Mouse (Mus musculus) mature B cell (primary cell): ENCODE data around the gene Tbx21.

Source experiments
- in situ Hi-C: fragments of 300-500 bp; cut with MboI; formaldehyde crosslinking; loops from 2 replicates; pipeline ENCODE4 v1.14.3; 2019

Gene Tbx21

DNA sequence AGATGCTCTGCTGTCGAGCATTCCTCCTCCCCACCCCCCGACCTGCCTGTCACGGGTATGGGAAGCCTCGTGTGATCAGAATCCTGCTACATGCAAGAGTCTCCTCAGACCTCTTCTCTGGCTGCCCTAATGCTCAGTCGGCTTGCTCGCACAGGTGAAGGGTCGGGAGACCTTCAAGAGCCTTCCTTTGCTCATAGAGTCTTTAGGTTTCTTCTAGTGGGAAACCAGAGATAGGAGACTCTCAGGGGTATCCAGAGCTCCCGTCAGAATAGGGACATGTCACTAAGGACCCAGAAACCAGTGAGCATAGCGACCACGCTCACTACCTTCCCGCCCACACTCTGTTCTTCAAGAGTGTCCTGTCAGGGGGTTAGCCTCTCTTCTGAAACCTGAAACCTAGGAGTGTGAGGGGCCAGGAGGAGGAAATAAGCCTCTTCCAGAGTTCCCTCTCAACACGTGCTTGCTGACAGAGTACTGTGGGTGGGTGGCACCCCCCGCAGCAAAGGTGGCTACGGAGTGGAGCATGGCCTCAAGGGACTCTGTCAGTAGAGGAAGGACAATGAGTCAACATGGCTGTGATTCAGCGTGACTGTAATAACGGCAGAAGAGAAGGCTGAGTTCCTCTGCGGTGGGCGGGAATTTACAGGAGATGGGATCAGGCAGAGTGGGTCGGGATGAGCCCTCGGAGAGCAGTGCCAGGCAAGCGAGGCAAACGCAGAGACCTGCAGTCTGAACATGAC is 31.6 kb downstream of the Tbx21 start:
- in situ Hi-C loops: no loop called here

DNA sequence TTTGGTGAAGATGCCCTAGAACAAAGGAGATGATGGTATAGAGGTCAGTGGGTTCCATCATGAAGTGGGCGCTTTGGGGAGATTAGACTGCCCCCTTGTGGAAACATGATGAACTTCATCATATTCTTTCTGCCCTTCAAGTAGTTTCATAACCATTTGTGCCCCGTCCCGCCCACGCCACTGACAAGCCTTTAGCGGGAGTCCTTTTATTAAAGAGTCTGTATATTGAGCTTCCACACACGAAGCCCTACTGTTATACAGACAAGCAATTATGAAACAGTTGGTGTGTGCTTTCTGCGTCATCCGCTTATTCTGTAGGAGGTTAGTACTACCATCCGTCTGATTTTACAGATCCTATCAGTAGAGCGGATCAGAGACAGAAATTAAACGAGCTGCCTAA is 32.2 kb downstream of the Tbx21 start:
- in situ Hi-C loops: no loop called here

DNA sequence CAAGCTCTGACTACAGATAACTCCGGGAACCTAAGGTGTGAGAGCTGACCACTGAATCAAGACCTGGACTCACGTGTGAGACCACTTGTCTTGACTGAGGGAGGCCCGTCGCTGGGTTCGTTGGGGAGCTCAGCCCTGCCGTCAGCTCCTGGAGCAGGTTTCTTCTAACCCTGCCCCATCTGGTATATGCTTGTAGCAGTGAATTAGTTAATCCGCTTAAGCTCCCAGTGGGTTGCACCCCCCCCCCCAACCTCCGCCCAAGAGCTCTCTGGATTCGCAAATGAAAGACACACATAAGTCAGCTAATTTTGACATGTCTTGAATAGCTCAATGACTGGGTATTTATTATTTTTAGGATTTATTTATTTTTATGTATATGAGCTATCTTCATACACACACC is 34.8 kb downstream of the Tbx21 start:
- in situ Hi-C loops: no loop called here

DNA sequence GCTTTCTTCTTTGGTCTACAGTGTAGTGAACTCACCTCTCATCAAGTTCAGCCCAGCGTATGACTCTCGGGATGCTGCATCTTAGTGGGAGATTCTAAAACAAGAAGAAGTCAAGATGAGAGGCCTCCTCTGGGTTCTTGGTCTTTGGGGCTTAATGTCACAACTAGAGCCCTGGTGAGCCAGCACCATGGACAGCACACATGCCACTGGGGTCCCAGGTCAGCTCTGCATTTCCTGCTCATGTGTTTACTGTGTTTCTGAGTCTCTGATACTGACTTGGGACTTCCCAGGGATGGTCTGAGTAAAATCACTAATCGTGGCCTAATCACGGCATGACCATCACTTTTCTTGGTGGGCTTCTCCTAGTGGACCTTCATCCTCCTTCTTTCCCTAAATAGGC is 36.4 kb downstream of the Tbx21 start:
- in situ Hi-C loops: no loop called here

DNA sequence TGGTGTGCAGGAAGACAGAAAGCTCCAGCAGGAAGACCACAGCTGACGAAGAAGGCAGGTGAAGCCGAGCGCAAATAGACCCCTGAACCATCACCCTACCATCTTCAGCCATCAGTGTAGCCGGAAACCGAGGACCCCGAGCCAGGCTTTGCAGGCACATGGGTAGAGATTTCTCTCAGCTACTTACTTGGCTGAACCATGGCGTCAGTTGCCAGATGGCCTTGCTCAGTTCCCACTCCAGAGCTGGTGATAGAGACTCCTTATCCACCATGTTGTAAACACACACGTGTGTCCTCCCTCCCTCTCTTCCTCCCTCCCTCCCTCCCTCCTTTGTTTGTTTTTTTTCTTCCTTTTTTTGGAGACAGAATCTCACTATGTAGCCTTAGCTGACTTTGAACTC is 40.9 kb downstream of the Tbx21 start:
- in situ Hi-C loops: no loop called here

DNA sequence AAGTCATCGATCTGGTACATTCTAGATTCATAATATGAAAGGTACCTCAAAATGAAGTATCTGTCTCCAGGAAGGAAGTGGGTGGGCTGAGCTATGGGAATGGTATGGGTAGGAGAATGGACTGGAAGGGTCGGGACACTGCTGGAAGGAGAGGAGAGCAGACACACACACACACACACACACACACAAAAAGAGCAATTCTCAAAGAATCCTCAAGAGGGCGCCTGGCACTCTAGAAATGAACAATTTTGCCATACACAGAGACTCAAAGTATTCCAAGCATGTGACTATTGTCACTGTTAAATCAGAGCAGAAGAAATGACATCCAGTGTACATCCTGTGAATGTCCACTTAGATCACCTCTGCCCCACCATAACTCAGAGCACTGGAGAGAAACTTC is 42.6 kb downstream of the Tbx21 start:
- in situ Hi-C loops: no loop called here

DNA sequence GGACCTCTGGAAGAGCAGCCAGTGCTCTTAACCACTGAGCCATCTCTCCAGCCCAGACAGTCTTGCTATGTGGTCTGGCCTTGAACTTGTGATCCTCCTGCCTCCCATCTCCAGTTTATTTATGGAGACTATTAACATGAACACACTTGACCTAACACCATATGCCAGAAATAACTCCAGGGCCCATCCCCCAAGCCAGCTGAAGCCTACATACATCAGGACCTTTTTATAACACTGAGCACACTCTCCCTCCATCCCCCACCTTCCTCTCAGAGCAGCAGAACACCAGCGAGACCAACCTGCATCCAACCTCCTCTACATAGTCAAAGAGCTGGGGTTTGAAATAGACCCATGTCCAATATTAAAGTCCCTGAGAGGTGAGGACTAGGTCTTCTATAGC is 44.0 kb downstream of the Tbx21 start:
- in situ Hi-C loops: no loop called here

DNA sequence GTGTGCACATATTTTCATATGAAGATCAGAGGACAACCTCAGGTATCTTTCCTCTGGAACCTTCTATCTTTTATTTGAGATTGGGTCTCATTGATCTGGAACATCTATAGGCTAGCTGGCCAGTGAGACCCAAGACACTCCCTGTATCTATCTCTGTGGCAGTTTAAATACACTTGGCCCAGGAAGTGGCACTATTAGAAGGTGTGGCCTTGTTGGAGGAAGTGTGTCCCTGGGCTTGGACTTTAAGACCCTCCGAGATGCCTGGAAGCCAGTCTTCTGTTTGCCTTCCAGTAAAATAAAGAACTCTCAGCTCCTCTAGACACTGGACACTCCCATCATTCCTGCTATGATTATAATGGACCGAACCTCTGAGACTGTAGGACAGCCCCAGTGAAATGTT is 45.4 kb downstream of the Tbx21 start:
- in situ Hi-C loops: no loop called here

DNA sequence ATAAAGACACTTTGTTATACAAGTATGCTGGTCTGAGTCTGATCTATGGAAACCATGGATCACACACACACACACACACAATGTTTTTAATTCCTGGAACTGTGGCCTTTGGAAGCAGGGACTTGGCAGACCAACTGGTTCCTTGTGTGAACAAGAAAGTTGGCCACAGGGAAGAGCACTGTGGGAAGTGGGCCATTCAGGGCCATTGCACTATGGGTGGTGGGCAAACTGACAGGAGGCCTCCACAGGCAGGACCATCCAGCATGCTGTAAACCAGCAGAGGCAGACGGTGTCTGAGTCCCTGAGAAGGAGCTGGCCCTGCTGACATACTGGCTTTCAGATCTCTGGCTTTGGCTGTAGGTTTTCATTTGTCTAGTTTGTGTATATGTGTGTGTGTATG is 45.8 kb downstream of the Tbx21 start:
- in situ Hi-C loops: no loop called here

DNA sequence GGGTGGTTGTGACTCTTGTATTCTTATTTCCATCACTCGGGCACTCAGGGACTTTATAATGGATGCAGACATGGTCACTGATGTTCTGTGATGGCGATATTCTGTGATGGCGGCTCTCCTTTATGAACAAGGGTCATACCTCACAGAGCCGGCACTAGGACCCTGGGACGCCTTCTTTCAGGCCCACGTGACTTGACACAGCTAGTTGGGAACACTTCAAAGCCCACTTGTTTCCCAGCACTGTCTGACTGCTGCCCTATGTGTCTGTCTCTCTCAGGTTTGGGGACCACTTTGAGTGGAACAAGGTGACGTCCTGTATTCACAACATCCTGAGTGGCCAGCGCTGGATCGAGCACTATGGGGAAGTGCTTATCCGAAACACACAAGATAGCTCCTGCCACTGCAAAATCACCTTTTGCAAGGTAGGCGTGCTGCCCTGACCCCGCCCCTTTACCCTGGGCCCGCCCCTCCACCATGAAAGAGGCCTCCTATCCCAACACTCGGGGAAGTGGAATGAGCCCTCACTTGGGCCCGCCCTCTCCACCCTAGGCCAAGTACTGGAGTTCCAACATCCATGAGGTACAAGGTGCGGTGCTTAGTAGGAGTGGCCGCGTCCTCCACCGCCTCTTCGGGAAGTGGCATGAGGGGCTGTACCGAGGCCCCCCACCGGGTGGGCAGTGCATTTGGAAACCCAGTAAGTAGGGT is 48.3 kb downstream of the Tbx21 start:
- in situ Hi-C loops: no loop called here

DNA sequence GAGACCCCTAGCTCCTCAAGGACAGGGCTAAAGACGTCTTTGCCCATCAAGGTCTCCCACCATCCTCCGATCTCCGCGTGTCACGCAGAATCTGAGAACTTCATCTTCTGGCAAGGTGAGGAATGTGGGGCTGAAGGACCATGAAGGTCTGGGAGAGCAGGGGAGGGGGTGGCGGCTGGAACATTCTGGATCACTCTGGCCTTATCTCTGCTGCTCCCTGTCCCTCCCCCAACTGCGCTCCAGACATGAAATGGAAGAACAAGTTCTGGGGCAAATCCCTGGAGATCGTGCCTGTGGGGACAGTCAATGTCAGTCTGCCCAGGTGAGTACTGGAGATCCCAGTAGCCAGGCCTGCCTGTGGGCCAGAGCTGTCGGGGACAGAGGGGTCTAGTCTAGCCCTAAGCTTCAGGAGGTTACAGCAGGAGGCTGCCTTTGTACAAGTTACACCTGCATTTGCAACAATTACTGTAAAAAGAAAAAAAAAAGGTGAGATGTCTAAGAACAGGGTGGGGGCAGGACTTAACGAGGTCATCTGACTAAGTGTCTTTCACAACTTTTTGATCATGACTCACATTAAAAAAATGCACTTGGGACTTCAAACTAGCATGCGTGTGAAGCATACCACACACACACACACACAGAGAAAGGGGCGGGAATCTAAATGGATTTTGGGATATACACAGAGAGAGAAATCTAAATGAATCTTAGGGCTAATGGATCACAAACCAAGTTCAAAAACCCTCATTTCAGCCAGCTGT is 49.4 kb downstream of the Tbx21 start:
- in situ Hi-C loops: no loop called here

DNA sequence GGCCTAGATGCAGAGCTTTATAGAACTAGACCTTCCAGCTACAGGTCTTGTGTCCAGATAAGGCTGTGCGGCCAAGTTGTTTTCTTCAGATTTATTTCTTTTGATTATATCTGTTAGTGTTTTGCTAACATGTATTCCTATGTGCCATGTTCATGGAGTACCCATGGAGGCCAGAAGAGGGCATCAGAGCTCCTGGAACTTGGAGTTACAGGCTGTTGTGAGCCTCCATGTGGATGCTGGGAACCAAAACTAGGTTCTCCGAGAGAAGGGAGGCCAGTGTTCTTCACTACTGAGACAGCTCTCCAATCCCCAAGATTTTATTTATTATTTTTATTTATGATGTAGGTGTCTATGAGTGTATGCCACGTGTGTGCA is 51.2 kb downstream of the Tbx21 start:
- in situ Hi-C loops: no loop called here

DNA sequence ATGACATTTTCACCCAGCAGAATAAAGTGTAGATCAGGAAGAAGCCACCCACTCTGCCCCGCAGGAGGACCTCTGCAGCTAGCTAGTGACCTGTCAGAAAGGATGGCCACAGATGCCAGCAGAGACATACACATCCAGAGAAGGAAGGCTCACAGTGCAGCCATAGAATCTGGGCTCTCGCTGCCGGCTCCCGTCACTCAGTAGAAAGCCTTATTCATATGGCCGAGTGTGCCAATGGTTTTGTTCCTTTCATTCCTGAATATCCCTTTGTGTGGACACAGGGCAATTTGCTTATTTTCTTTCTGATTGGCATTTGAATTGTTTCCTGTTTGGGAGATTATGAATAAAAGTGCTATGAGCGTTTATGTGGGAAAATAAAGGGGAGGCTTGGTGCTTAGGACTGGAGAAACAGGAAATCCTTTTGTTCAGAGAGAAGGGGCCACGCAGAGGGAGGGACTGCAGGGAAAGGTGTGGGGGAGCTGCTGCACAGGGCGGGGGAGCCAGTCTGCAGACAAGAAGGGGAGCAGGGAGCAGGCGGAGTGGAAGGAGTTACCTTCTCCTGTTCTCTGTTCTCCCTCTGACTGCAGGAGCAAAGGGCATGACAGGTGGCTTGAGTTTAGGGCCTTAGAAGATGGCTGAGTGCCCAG is 51.7 kb downstream of the Tbx21 start:
- in situ Hi-C loops: no loop called here

DNA sequence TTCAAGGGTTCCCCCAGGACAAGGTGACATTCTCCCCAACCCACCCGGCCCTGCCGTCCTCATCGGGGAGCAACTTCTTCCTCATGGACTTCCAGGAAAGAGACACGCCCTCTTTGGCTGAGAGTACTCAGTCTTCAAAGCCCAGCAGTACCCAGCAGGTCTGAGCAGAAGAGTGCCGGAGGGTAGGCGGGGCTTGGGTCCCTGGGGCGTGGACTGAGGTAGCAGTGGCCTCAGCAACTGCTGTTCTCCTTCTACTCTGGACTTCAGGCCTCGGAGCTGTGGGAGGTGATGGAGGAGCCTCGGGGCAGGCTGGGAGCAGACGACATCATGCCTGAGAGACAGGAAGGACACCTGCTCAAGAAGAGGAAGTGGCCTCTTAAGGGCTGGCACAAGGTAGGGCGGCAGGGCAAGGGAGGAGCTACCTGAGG is 62.9 kb downstream of the Tbx21 start:
- in situ Hi-C loops: no loop called here

DNA sequence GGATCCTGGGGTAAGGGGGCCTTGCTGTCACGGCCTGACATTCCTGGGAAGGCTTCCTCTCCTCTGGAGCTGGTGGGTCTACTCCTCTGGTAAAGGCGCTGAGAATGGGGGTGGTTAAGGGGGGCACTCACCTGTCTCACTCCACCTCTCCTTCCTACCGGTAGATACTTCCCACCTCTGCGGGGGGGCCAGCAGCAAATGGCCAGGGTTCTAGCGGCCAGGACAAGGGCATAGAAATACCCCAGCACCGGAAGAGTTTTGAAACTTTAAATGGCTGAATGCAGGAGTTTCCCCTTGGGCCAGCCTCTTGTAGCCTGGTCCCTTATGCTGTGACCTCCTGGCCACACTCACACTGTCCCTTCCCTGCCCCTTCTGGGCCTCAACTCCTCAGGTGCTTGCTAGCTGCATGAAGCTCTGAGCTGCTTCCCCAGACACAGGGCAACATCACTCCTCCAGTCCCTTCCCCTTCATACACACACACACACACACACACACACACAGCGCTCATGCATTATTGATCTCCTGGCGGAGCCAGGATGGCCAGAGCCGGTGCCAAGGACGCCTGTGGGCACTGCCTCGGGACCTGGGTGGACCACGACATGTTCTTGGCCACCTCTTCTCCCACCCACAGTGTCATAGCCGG is 64.1 kb downstream of the Tbx21 start:
- in situ Hi-C loops: no loop called here

DNA sequence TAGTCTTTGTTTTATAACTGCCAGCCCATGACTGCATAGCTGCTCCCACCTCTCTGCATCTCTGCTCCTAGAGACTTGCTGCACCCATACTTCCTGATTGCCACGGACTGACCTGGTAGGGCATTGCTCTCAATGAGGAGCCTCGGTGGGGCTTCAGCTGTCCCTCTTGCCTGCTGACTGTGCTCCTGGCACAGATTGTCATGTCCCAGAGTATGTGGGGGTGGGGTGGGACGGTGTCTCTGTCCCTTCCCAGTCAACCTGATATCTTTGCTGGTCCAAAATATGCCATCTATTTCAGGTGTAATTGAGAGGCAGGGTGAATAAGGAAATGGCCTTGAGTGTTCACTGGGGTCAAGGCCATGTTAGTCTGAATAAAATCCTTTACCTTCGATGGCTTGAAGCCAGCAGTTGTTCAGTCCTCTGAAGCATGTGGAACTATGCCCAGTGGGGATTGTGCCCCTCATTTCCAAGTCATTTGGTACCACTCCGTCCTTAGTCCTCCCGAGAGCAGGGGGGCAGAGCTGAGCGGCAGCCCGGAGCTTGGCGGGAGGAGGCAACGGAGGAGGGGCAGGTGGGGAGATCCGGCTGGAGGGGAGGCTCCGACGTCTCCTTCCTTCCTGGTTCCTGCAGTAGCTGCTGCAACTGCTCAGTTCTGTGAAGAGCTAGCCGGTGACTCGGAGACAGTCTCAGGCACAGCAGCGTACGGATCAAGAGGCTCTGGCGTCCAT is 64.8 kb downstream of the Tbx21 start, which contains the start of gene Osbpl7:
Gene Osbpl7 (plus strand): TSS at position 413 of the 728 bp plus-strand sequence.
- in situ Hi-C loops: no loop called here

DNA sequence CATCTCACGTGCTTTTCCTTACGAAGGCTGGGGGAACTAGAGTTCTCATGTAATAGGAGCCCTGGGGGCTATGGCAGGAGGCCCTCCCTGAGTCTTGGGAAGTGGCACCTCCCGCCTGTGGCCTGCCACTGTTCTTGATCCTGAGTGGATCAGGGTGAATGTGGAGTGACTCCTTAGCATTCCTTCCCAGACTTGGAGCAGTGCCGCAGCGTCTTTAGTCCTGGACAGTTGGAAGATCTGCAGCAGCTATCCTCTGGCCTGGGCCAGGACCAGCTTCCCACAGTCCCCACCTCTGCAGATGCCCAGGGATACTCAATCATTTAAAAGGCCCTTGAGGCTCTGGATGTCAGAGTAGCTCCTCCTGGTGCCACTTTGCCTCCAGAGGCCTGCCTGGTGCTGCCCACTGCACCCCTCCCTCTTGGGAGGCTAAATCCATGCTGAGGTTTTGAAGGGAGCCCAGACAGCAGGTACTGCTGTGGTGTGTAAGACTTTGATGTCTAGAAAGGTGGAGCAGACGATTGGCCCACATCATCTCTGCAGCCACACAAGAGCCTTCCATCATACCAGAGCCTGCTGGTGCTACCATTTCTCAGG is 65.5 kb downstream of the Tbx21 start:
- in situ Hi-C loops: no loop called here

DNA sequence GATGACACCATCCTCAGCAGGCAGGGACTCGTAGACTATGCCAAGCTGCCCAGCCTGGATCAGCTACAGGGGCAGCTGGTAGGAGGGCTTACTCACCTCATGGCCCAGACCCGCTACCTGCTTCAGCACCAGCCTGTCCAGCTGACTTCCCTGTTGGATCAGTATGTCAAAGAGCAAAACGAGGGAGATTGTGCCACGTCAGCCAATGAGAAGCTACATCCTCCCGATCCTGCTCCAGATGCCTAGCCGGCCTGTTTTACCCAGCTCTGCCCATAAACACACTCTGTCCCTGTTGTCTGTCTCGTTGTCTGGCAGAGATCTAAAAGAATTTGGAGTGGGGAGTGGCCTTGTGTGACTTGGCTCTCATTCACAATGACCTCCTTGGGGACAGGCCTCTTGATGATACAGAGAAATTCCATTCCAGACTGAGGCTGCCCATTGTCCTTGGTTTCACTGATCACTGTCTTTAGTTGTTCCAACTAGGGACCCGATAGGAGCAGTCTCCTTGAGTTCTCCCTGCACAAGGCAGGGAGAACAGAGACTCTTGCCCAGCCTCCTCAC is 67.0 kb downstream of the Tbx21 start:
- in situ Hi-C loops: no loop called here
